Mouse (Mus musculus) midbrain, embryonic 12.5 days (tissue): ENCODE measurements at regions not wholly inside any gene's neighbourhood (a gene's known extent, or its start where the extent isn't known, plus 50 kb on each side); places are given as distances from the start of the nearest gene placed in this dataset. TPM values are rescaled to one million over a fixed set of nuclear protein-coding genes. Genes with fewer than 3 reads are reported as not detected.

Experiments used
- ATAC-seq: fragments of 200-750 bp; cut with Nextera tagmentation; 2 replicates; pipeline ENCODE4 v1.8.0; 2017; ENCODE audit warnings: low read depth, moderate TSS enrichment, moderate library complexity; ENCODE audit not compliant: low FRiP score
- H3K27ac ChIP-seq: fragments of 300-500 bp; sonication (generic); replicated peaks from 2 replicates; pipeline ENCODE4 v1.5.1; 2016; ENCODE audit warnings: mild to moderate bottlenecking
- H3K27me3 ChIP-seq: fragments of 300-500 bp; sonication (generic); 2 replicates; pipeline ENCODE4 v1.6.1; 2016; ENCODE audit warnings: mild to moderate bottlenecking
- H3K36me3 ChIP-seq: fragments of 300-500 bp; sonication (generic); 2 replicates; pipeline ENCODE4 v1.6.1; 2016
- H3K4me1 ChIP-seq: fragments of 300-500 bp; sonication (generic); 2 replicates; pipeline ENCODE4 v1.6.1; 2016
- H3K4me2 ChIP-seq: fragments of 300-500 bp; sonication (generic); replicated peaks from 2 replicates; pipeline ENCODE4 v1.6.1; 2016; ENCODE audit warnings: mild to moderate bottlenecking, moderate library complexity
- H3K4me3 ChIP-seq: fragments of 300-500 bp; sonication (generic); 2 replicates; pipeline ENCODE4 v1.5.1; 2016; ENCODE audit warnings: mild to moderate bottlenecking
- H3K9ac ChIP-seq: fragments of 300-500 bp; sonication (generic); replicated peaks from 2 replicates; pipeline ENCODE4 v1.6.1; 2016; ENCODE audit warnings: mild to moderate bottlenecking, moderate library complexity
- H3K9me3 ChIP-seq: fragments of 300-500 bp; sonication (generic); 2 replicates; pipeline ENCODE4 v1.6.1; 2016; ENCODE audit warnings: mild to moderate bottlenecking
- WGBS: fragments of 180-500 bp; shearing (Covaris S2); methylation state at CpG from one replicate; pipeline ENCODE4 v1.1.7; 2016; 5-methylcytosine and 5-hydroxymethylcytosine counted together
- microRNA-seq: library from miRNA; unstranded; fragments of <30 nt; microRNA quantifications from one replicate; pipeline ENCODE4, GENCODE M21; 2017

DNA sequence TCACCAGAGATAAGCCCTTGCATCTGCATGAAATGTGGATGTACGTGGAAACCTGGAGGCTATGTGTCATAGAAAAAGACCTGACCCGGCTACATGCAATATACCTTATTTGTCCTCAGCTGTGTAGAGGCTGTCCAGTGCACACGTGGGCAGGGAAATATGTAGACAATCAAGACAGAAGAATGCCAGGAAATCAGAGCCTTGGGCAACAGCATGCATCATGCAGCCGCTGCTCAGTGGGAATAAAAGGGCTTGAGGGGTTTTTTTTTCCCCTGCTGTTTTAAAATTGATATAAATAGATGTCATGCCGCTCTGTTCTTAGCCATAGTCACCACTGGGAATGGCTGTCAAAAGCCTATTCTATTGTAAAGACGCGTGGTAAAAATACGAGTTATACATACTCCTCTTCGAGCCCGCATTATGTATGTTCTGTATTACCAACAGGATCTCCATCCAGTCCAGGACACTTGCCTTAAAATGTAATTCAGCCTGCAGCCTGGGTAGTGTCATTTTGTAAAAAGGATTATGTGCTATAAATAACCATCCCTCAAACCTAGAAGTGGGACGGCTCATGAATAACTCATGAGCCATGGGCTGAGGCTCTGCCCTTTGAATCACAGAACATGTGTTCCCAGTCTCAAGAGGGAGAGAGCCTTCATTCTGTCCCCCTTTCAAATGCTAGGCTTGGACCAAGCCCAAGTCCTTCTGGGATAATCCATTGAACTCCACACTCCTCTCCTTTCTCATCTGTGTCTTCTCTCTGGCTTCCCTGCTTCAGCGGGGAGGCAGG is 74.4 kb upstream of the Pitrm1 start:
- H3K27ac ChIP-seq, result peak overlapping the region; percentile 74
- H3K9me3 ChIP-seq, result no peaks in the 10 kb centered on the region
- no peak overlapping the region for H3K9ac ChIP-seq
- peak; percentile 86 for ATAC-seq
- H3K36me3 ChIP-seq, result no peaks in the 10 kb centered on the region
- H3K4me3 ChIP-seq, result no peak overlapping the region
- peak overlapping the region; percentile 18 for H3K4me2 ChIP-seq
- peaks cover 17% of the 10 kb centered on the region for H3K4me1 ChIP-seq
- no peaks in the 10 kb centered on the region for H3K27me3 ChIP-seq
- 44% methylated on average over 12 of the region's 12 CpGs for WGBS

DNA sequence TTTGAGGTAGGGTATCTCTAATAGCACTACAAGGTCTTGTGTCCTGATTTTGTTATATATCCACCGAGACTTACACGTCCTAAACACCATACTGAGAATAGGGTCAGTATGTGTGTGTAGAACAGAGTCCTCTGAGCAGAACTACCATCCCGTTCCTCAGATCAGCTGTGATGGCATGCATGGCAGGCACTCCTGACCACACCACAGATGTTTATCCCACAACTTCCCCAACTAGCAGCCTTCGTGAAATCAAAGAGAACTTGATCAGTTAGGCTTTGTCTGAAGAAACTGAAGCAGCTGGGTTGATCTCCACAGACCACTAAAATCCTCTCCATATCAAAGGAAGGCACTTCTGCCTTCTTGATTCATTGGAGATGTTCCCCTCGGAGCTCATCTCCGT is 68.3 kb upstream of the Pitrm1 start:
- Histone ChIP-seq H3K27ac (no peak overlapping the region), H3K4me2 (no peak overlapping the region), H3K27me3 (no peaks in the 10 kb centered on the region), H3K9ac (no peak overlapping the region), H3K36me3 (no peaks in the 10 kb centered on the region), H3K4me3 (no peak overlapping the region), H3K9me3 (no peaks in the 10 kb centered on the region), H3K4me1 (no peaks in the 10 kb centered on the region)
- no peak for ATAC-seq
- WGBS, result 75% methylated on average over 6 of the region's 6 CpGs

DNA sequence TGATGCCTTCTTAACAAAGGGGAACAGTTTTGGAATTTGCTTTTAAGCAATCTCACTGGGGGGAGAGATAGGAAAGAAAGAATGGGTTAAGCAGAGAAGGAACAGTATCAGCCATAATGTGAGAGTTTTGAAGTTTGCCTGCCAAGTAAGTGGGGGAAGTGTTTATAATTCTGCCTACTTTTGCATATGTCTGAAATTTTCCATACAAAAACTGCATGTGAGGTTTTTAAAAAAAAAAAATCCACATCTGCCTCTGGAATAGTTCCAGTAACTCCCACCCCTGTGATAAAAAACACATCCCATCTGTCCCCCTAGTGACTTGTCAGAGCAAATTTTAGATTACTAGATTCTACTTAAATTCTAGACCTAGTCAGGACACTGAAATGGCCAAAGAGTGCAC is 63.5 kb upstream of the Pitrm1 start:
- no peak overlapping the region for H3K4me2 ChIP-seq
- no peak for ATAC-seq
- H3K9me3 ChIP-seq, result no peaks in the 10 kb centered on the region
- no peaks in the 10 kb centered on the region for H3K36me3 ChIP-seq
- no peaks in the 10 kb centered on the region for H3K4me1 ChIP-seq
- no peak overlapping the region for H3K9ac ChIP-seq
- no peak overlapping the region for H3K27ac ChIP-seq
- no peaks in the 10 kb centered on the region for H3K27me3 ChIP-seq
- H3K4me3 ChIP-seq, result no peak overlapping the region

DNA sequence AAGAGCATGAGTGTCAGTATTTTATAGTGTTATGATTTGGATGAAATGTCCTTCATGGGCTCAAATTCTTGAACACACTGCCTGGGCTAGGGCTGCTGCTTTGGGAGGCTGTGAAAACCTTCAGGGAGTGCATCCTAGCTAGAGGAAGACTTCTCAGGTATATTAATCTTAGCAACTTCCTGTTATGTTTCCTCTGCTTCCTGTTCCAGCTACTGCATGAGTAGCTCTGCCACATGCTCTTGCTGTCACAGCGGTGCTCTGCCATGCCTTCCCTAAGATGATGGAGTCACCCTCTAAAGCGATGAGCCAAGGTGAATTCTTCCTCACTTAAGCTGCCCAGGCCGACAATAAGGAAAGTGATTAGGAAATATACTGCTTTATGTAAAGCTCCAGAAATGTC is 60.1 kb upstream of the Pitrm1 start:
- H3K4me1 ChIP-seq, result no peaks in the 10 kb centered on the region
- H3K4me3 ChIP-seq, result no peak overlapping the region
- no peak overlapping the region for H3K4me2 ChIP-seq
- no peak overlapping the region for H3K27ac ChIP-seq
- WGBS, result 87% methylated on average over 3 of the region's 3 CpGs
- ATAC-seq, result no peak
- H3K9ac ChIP-seq, result no peak overlapping the region
- H3K9me3 ChIP-seq, result no peaks in the 10 kb centered on the region
- H3K36me3 ChIP-seq, result no peaks in the 10 kb centered on the region
- H3K27me3 ChIP-seq, result no peaks in the 10 kb centered on the region

DNA sequence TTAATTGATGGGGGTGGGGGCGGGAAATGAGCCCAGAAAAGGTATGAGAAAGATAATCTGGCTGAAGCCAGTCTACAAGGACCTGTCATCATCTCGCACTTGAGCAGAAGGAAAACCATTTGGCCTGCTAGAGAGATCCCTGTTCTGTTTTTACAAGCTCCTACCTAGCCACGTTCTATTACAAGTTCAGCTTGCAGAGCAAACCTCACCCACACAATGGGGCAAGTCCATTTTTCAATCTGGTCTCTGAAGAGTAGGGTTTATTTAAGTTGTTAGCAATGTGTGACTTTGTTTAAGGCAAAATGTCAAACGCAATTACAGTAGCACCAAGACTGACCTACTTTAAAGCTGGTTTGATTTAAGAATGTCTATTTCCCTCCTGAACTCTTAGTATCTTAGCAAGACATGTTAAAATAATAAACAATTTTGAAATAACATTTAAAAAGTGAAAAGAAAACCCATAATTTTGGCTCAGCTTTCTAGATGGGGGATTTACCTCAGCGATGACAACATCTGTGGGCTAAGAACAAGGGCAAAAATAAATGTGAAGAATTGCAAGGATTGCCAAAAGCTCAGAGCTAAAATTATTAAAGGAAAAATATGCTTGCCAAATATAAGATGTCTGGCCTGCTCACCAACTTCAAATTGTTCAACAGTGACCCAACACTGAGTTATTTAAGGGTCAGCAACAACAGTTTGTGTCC is 54.9 kb upstream of the Pitrm1 start:
- H3K27me3 ChIP-seq, result no peaks in the 10 kb centered on the region
- no peak overlapping the region for H3K9ac ChIP-seq
- H3K27ac ChIP-seq, result no peak overlapping the region
- H3K4me1 ChIP-seq, result no peaks in the 10 kb centered on the region
- no peaks in the 10 kb centered on the region for H3K36me3 ChIP-seq
- H3K9me3 ChIP-seq, result no peaks in the 10 kb centered on the region
- no peak overlapping the region for H3K4me2 ChIP-seq
- ATAC-seq, result no peak
- WGBS, result 85% methylated on average over 5 of the region's 5 CpGs
- no peak overlapping the region for H3K4me3 ChIP-seq

Small RNA genes in the stretch of these regions (microRNA-seq; reads per million reads assigned to microRNA genes)
- not detected for gene Gm26259
